Mouse (Mus musculus) adipocyte (in vitro differentiated cells): Measurements from ENCODE around the gene Wdr48.
A peak's percentile ranks its signal among the peaks of the same experiment; 100 is the strongest.

Experiments used
- DNase-seq: peaks from one replicate; pipeline ENCODE4 v3.0.0-alpha.2; 2016; ENCODE audit warnings: low spot score

Wdr48 gene

DNA sequence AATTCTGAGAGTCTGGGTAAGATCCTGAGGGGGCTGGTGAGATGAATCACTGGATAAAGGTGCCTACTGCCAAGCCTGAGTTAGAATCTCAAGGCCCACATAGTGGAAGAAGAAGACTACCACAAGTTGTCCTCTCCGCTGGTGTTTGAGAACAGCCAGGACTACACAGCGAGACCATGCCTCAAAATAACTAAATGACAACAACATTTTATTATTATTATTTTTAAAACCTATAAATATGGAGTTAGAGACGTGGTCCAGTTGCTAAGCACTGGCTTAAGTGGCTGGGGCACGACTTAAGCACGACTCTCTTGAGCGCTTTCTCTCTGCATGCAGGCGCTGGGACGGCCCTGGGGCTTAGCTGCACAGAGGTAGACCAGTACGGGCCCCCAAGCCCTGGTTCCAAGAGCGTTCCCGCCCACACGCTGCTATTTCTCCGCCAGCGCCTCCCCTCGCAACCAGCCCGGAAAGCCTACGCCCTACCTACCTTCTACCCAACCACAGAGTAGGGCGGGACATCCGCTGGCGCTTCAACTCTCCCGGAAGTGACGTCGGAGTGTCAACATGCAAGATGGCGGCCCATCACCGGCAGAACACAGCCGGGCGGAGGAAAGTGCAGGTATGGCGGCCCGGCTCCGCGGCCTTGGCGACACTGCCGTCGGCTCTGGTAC is at the start of gene Wdr48:
Gene Wdr48 (plus strand): TSS at position 540 of the 671 bp plus-strand sequence.
- DNase-seq: peak; percentile 98

GRCm38 (mm10) chr9:119847187-119847586 is 47.5 kb upstream of the Wdr48 start:
- DNase-seq: no peak

DNA sequence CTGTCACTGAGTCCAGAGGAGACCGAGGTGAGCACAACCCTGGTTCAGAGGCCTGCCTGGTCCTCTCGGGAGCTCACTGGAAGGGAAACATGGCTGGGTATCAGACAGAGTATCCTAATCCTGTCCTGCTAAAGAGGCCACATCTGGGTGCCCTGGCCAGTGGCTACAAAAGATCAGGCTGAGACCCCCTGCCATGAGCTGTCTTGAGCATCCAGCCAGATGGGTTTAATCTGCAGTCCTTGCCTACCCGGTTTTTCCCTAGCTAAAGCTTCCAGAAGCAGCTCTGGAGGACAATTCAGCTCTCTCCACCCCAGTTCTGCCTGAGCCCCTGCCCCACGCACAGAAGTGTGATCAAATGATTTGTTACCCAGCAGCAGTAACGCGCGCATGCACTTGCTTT is 46.0 kb upstream of the Wdr48 start:
- DNase-seq: no peak

DNA sequence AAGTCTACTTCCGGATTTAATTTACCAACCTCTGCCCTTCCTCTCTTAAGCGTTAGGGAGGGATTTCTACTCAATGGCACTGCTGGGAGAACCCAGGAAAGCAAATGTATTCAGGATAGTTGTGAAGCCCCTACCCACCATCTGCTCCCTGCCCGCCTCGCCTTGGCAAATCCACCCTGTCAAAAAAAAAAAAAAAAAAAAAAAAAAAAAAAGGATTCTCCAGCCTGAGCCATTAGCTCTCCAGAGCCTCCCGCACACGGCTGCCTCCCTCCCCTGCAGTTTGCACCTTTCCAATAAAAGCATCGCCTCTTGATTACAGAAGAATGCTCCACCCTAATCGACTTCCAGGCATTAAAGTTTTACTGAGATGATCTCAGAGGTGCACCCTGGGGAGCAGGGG is 45.5 kb upstream of the Wdr48 start:
- DNase-seq: no peak

- DNase-seq: no peak
These were observed 42.2 kb upstream of the Wdr48 start for GRCm38 (mm10) chr9:119852347-119853030.

- no peak for DNase-seq
These were observed 41.4 kb upstream of the Wdr48 start for GRCm38 (mm10) chr9:119853071-119853846.

GRCm38 (mm10) chr9:119854170-119854569 is 40.5 kb upstream of the Wdr48 start:
- no peak for DNase-seq

DNA sequence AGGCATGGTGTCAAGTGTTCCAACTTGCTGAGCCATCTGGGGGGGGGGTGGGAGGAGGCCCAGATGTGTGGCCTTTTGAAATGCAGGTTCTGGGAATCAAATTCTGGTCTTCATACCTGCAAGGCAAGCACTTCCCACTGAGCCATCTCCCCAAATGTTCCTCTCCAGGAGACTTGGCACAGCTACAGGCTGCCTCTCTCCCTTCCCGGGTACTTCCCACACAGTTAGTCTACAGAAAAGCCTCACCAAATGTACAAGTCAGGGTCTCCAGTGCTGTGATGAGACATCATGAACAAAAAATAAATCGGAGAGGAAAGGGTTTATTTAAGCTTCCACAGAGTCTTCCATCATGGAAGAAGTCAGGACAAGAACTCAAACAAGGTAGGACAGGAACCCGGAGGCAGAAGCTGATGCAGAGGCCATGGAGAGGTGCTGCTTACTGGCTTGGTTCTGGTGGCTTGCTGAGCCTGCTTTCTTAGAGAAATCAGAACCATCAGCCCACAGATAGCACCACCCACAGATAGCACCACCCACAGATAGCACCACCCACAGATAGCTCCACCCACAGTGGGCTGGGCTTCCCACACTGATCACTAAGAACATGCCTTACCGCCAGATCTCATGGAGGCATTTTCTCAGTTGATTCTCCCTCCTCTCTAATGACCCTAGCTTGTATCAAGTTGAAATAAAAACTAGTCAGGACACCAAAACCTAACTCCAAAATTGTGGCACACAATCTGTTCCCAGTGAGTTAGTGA is 7.4 kb upstream of the Wdr48 start:
- DNase-seq: no peak

- DNase-seq: no peak
These were observed 5.8 kb upstream of the Wdr48 start for GRCm38 (mm10) chr9:119888843-119889246.

DNA sequence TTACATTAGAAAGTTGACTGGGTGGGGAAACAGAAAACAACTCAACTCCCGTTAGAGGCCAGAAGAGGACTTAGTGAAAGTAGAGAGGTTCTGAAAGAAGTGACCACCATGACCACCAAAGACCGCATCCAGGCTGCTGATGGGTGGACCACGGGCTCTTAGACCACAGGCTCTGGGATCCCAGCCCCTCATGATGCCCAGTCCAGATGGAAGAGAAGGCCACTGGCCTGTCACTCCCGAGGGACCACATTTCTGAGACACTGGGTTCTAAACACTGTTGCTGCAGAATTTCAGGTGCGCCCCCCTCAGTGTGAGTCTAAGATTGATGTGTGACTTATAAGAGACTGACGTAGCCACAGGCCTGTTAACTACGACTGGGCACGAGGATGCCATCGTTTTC is 5.2 kb upstream of the Wdr48 start:
- no peak for DNase-seq

GRCm38 (mm10) chr9:119890692-119891091 is 4.0 kb upstream of the Wdr48 start:
- peak; percentile 45 for DNase-seq

DNA sequence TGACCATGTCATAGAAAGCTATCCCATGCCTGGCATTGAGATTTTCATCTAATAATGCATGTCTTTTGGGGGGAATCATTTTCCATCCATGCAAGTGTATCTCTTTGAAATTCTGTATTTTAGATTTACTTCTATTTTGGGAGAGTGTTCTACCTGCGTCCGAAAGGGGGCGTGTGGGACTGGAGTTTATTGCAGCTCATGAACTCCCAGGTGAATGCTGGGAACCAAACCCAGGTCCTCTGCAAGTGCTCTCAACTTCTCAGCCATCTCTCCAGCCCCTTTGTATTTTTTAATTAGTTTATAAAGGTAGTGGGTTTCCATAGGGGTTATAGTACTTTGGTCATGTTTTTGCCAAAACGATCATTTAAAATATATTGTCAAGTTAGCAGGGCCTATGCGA is 797 bp upstream of the Wdr48 start:
- no peak for DNase-seq

DNA sequence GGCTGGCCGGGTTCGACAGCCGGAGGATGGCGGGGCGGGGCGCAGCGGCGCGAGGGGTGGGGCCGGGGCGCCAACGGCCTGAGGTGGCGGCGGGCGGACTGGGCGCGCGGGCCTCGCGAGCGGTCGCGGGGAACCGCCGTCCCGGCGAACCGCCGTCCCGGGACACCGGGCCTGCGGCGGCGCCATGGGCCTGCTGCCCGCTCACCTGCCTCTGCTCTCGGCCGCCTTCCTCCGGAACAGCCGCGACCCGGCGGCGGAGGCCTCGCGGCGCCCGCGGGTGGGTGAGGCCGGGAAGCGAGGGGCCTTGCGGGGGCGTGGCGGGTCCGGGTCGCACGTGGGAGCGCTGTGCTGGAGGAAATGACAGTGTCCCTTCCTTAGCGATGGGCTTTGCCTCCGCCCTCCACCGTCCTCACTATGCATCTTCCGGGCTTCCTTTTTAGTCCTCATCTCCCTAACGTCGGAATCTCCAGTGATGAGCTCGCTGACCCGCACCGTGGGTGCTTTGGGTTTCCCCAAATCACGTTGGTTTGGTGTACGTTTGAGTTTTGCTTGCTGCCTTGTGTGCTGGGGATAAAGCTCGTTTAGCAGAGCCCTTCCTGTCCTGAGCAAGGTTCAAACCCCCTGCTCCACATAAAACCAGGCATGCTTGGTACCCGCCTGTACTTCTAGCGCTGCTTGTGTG is 503 bp downstream of the Wdr48 start:
- peak; percentile 5 for DNase-seq

DNA sequence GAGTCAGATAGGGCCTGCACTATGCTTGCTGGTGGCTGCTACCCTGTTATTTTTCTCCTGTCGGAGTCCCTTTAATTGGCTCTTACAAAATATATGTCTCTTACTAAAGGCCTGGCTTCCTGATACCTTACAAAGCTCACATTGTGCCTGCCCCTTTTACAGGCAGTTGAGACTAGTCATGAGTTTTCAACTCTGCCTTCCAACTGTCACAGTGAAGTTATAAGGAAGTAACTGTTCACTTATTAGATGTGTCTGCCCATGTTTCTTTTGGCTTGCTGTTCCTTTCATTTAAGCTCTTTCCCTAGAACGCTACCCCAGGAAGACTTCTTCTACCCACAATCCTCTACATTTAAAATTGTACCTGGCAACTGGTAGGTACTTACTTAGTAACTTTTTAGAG is 4.8 kb downstream of the Wdr48 start:
- no peak for DNase-seq

GRCm38 (mm10) chr9:119902410-119903151 is 7.9 kb downstream of the Wdr48 start:
- peak; percentile 19 for DNase-seq

DNA sequence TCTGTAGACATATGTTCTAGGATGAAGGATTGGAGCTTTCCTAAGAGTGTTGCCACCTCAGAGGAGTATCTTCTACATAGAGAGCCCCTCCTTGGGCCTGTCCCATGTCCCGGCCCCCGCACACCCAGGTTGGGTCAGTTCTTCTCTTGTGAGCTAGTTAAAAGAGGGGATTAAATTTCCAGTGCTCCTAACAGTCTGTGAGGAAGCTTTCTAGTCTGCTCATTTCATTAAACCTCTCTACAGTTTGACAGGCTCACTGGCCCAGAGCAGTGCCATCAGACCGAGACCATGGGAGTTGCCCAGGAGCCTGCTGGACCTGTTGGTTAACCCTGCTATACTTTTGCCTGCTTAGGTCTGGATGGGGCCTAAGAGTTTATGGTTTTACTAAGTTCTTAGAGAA is 14.0 kb downstream of the Wdr48 start:
- no peak for DNase-seq

DNA sequence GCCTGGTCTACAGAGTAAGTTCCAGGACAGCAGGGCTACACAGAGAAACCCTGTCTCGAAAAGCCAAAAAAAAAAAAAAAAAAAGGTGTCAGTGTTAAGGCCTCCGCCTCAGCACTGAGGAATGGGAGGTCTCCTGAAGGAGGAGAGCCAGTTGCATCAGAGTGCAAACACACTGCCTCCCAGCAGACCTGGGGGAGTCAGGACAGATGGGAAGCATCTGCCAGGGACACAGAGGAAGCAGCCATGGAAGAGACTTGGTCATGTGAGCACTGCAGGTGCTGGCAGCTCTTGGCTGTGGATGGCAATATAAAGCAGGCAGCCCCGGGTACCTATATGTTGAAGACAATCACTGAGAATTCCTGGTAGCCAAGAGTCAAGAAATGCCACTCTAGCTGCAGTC is 15.3 kb downstream of the Wdr48 start:
- no peak for DNase-seq

GRCm38 (mm10) chr9:119913087-119913838 is 18.6 kb downstream of the Wdr48 start:
- DNase-seq: peak; percentile 24

DNA sequence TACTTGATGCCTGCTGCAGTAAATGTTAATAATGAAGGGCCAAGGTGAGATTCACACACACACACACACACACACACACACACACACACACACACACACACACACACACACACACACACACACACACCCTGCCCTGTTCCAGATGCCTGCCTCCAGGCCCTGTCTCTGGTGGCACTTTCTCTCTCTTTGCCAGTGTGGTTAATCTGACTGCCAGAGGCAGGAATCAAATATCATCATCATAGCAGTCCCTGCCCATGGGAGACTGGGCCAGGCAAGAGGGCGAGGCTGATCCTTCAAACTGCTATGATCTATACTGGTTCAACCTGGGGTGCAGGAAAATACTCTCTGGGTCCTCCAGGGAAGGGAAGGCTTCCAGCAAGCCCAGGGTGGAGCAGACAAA is 25.2 kb downstream of the Wdr48 start:
- no peak for DNase-seq

DNA sequence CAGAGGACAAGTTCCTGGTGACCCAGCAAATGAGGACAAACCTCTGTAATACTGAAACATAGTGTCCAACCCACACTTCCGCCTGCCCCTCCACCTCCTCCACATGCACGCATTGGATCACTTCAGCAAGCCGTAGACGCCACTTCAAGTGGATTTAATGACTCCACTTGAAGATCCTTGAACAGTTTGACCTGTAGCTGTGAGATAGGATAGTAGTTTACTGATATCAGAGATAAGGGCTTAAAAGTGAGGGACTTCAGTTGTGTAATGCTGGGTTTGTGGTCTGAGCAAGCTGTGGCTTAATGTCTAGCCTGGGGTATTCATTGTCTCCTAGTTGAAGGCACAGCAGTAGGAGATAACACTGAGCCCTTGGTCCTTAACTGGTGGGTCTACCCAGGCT is 28.8 kb downstream of the Wdr48 start:
- DNase-seq: no peak
